8 mouse cellular contexts compared by ENCODE assay signal in the genomic region with DNA sequence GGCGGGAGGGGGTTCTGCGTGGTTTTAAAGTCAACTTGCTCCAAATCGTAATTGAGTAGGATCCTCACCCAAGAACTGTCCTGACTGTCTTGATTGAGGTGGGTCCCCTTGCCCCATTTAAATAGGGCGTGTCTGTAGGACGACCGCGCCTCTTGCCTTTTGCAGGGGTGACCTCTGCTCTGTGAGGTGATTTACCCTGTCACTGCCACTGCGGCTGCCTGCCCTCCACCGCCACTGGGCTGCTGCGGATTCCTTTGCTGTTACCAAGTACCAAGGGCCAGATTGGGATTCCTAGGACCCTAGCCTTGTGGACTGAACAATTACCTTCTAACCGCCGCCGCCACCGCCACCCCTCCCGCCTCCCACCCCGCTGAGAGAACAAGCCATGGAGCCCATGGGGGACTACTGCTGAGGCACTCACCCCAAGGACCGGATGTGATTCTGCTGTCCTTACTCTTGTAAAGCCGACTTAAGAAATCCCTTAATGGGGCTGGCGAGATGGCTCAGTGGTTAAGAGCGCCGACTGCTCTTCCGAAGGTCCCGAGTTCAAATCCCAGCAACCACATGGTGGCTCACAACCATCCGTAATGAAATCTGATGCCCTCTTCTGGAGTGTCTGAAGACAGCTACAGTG. TPM values are rescaled to one million over a fixed set of nuclear protein-coding genes. Genes with fewer than 3 reads are reported as not detected.
DNase-seq lines count a peak whose midpoint lies in the region; ATAC-seq lines count a peak whose summit lies in the region.

No protein-coding gene starts in this region.

- peak overlapping the region; percentile 31 for H3K4me3 ChIP-seq in embryonic facial prominence, embryonic 12.5 days
- peak overlapping the region; percentile 6; the same call in 1 of the 2 replicates for H3K4me3 ChIP-seq in hindbrain, embryonic 11.5 days (ENCODE audit: low read depth, low read length)
- H3K4me3 ChIP-seq in limb, embryonic 15.5 days = peak overlapping the region; percentile 30

- H3K4me2 ChIP-seq in embryonic facial prominence, embryonic 12.5 days (replicated peaks) = peak overlapping the region; percentile 56
- H3K4me2 ChIP-seq in hindbrain, embryonic 11.5 days (replicated peaks; ENCODE audit: low read depth, low read length) = peak overlapping the region; percentile 25; the same call in 1 of the 2 replicates
- peak overlapping the region; percentile 58 for H3K4me2 ChIP-seq in limb, embryonic 15.5 days

- no peak for ATAC-seq in CD4-positive, CD25-positive, alpha-beta regulatory T cell, adult 4 months
- no peak for ATAC-seq in embryonic facial prominence, embryonic 12.5 days (ENCODE audit: insufficient number of reproducible peaks, insufficient read depth, low FRiP score, low TSS enrichment)
- ATAC-seq in hindbrain, embryonic 11.5 days (ENCODE audit: low FRiP score) = no peak
- no peak for ATAC-seq in limb, embryonic 15.5 days (ENCODE audit: insufficient number of reproducible peaks, low FRiP score, low TSS enrichment, low read depth)

- peak; percentile 10 for DNase-seq in CD4-positive, CD25-positive, alpha-beta regulatory T cell, adult 2 months (ENCODE audit: low read depth, low spot score)
- DNase-seq in hindbrain, embryonic 11.5 days (ENCODE audit: low spot score) = peak; percentile 35
- DNase-seq in neural tube, embryonic 10.5 days (ENCODE audit: extremely low spot score, low spot score) = peak; percentile 40
- DNase-seq in left cerebral cortex, adult 8-10 months (ENCODE audit: low spot score in 2 of 2) = no peak
- DNase-seq in urinary bladder, postnatal 4 days (ENCODE audit: low spot score in 2 of 2) = no peak

- no peaks in the 10 kb centered on the region for H3K4me1 ChIP-seq in embryonic facial prominence, embryonic 12.5 days
- no peaks in the 10 kb centered on the region for H3K4me1 ChIP-seq in hindbrain, embryonic 11.5 days (replicated peaks; ENCODE audit: control insufficient read depth, insufficient read depth, low read length)
- H3K4me1 ChIP-seq in limb, embryonic 15.5 days = peaks cover 6% of the 10 kb centered on the region

- H3K27ac ChIP-seq in embryonic facial prominence, embryonic 12.5 days = no peak overlapping the region
- no peak overlapping the region for H3K27ac ChIP-seq in hindbrain, embryonic 11.5 days (ENCODE audit: low read depth, low read length)
- no peak overlapping the region for H3K27ac ChIP-seq in limb, embryonic 15.5 days

- WGBS in embryonic facial prominence, embryonic 12.5 days = 5% methylated on average over 24 of the region's 24 CpGs
- 6% methylated on average over 23 of the region's 24 CpGs for WGBS in hindbrain, embryonic 11.5 days
- WGBS in limb, embryonic 15.5 days = 7% methylated on average over 24 of the region's 24 CpGs

- H3K9me3 ChIP-seq in embryonic facial prominence, embryonic 12.5 days = peaks cover 3% of the 10 kb centered on the region; the same call in 1 of the 2 replicates
- H3K9me3 ChIP-seq in hindbrain, embryonic 11.5 days (ENCODE audit: control insufficient read depth, low read length) = no peaks in the 10 kb centered on the region
- H3K9me3 ChIP-seq in limb, embryonic 15.5 days = no peaks in the 10 kb centered on the region

- H3K9ac ChIP-seq in embryonic facial prominence, embryonic 12.5 days = no peak overlapping the region
- no peak overlapping the region for H3K9ac ChIP-seq in hindbrain, embryonic 11.5 days (ENCODE audit: low read depth, low read length)
- H3K9ac ChIP-seq in limb, embryonic 15.5 days = no peak overlapping the region

- no peaks in the 10 kb centered on the region for H3K36me3 ChIP-seq in embryonic facial prominence, embryonic 12.5 days
- no peaks in the 10 kb centered on the region for H3K36me3 ChIP-seq in hindbrain, embryonic 11.5 days (ENCODE audit: control insufficient read depth, insufficient read depth, low read length)
- no peaks in the 10 kb centered on the region for H3K36me3 ChIP-seq in limb, embryonic 15.5 days

- no peaks in the 10 kb centered on the region for H3K27me3 ChIP-seq in embryonic facial prominence, embryonic 12.5 days
- no peaks in the 10 kb centered on the region for H3K27me3 ChIP-seq in hindbrain, embryonic 11.5 days (ENCODE audit: control insufficient read depth, insufficient read depth, low read length)
- no peaks in the 10 kb centered on the region for H3K27me3 ChIP-seq in limb, embryonic 15.5 days

RNA-seq across cellular contexts. Expression of a gene that starts 20.2 kb away (rescaled TPM):
- 1 to 10 TPM; 4.8 to 7.9 TPM for polyA plus RNA-seq in CD4-positive, CD25-positive, alpha-beta regulatory T cell, adult 4 months (2017; shearing (Covaris generic))
- polyA plus RNA-seq in embryonic facial prominence, embryonic 12.5 days (2016; fragmentation: Nextera tagmentation; extraction: Ambion mirVana) = 18.0 and 19.2 TPM in 2 replicates
- polyA plus RNA-seq in hindbrain, embryonic 11.5 days (2014; fragmentation: Nextera tagmentation; extraction: Ambion mirVana) = 21.8 and 23.3 TPM in 2 replicates
- 9.1 and 11.5 TPM in 2 replicates for polyA plus RNA-seq in limb, embryonic 15.5 days (2015; fragmentation: Nextera tagmentation; extraction: Ambion mirVana)
- 10 to 100 TPM; 69.1 to 74.0 (median 73.5) TPM for total RNA-seq in left cerebral cortex, adult 8-10 months (2022)

RNA-seq across cellular contexts. Expression of a gene that starts 53.1 kb away (rescaled TPM):
- polyA plus RNA-seq in CD4-positive, CD25-positive, alpha-beta regulatory T cell, adult 4 months (2017; shearing (Covaris generic)) = 10 to 100 TPM; 18.1 to 24.9 TPM
- polyA plus RNA-seq in embryonic facial prominence, embryonic 12.5 days (2016; fragmentation: Nextera tagmentation; extraction: Ambion mirVana) = 12.9 and 14.6 TPM in 2 replicates
- polyA plus RNA-seq in hindbrain, embryonic 11.5 days (2014; fragmentation: Nextera tagmentation; extraction: Ambion mirVana) = 9.3 and 10.5 TPM in 2 replicates
- 10.8 and 11.0 TPM in 2 replicates for polyA plus RNA-seq in limb, embryonic 15.5 days (2015; fragmentation: Nextera tagmentation; extraction: Ambion mirVana)
- 1 to 10 TPM; 2.6 to 4.1 (median 3.5) TPM for total RNA-seq in left cerebral cortex, adult 8-10 months (2022)

Comparison
In these comparisons a context has a peak if more than half of its experiments do, and no peak if none do; other contexts are left out.
1. DNase-seq: peak in CD4-positive, CD25-positive, alpha-beta regulatory T cell, adult 2 months (single experiment), hindbrain, embryonic 11.5 days (single experiment) and neural tube, embryonic 10.5 days (single experiment); none in left cerebral cortex, adult 8-10 months (0 of 2) and urinary bladder, postnatal 4 days (0 of 2).
2. Peak in every context shown above with its lines, with median percentiles within 50 percentile points of each other: H3K4me2 ChIP-seq and H3K4me3 ChIP-seq.